Mouse (Mus musculus): ENCODE results near the gene Slc26a5. TPM values are rescaled to one million over a fixed set of nuclear protein-coding genes. Genes with fewer than 3 reads are reported as not detected.

The Slc26a5 gene
- under 1 TPM; 0.23 to 0.43 (median 0.38) TPM for total RNA-seq (2022)

GRCm38 (mm10) chr5:21865346-21866107 is at the start of gene Slc26a5:
Slc26a5 (minus strand) TSS chr5:21865604.
- no peak for DNase-seq (ENCODE audit: low spot score in 2 of 2)

- no peak for DNase-seq (ENCODE audit: low spot score in 2 of 2)
Measured at GRCm38 (mm10) chr5:21914776-21915175, 49.4 kb upstream of the Slc26a5 start.

GRCm38 (mm10) chr5:21912835-21913530 is 47.6 kb upstream of the Slc26a5 start:
- no peak for DNase-seq (ENCODE audit: low spot score in 2 of 2)

- no peak for DNase-seq (ENCODE audit: low spot score in 2 of 2)
Measured at GRCm38 (mm10) chr5:21910726-21911125, 45.3 kb upstream of the Slc26a5 start.

GRCm38 (mm10) chr5:21909713-21910112 is 44.3 kb upstream of the Slc26a5 start:
- DNase-seq (ENCODE audit: low spot score in 2 of 2) = no peak

GRCm38 (mm10) chr5:21901411-21901810 is 36.0 kb upstream of the Slc26a5 start:
- no peak for DNase-seq (ENCODE audit: low spot score in 2 of 2)

DNA sequence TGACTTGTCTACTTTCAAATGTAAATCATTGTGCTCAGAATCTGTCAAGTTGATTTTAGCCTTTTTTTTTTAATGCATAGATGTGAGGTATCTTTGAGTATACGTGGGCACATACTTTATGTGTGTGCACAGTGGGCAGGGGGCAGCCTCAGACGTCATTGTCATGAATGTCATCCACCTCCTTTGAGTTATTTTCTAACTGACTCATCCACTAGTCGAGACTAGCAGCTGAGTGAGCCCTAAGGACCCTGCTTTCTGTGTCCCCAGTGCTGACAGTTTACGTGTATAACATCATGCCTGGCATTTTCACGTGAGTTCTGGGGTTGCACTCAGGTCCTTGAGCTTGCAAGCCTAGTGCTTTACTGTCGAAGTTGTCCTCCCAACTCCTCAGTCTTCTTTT is 35.5 kb upstream of the Slc26a5 start:
- no peak for DNase-seq (ENCODE audit: low spot score in 2 of 2)

DNA sequence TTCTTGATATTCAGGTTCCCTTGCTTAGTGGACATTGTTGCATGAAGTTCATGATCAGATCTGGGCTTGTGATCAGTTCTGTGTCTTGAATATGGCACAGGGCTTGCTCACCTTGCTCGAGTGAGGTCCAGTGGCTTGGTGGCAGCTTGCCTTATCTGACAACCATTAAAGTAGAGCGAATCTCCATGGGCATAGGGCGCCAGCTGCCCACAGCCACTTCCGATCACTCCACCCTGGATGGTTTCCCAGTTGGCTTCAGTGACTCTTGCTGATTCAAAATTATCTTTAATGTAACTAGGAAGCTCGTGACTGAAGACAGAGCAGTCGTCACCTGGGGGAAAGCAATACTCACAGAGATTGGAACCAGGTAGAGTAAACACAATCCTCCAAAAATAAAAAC is 33.5 kb upstream of the Slc26a5 start:
- no peak for DNase-seq (ENCODE audit: low spot score in 2 of 2)

- no peak for DNase-seq (ENCODE audit: low spot score in 2 of 2)
Measured at GRCm38 (mm10) chr5:21896586-21896985, 31.2 kb upstream of the Slc26a5 start.

- peak in 1 of 2 experiments; percentile 33 for DNase-seq (ENCODE audit: low spot score in 2 of 2)
Measured at GRCm38 (mm10) chr5:21894168-21894567, 28.8 kb upstream of the Slc26a5 start.

DNA sequence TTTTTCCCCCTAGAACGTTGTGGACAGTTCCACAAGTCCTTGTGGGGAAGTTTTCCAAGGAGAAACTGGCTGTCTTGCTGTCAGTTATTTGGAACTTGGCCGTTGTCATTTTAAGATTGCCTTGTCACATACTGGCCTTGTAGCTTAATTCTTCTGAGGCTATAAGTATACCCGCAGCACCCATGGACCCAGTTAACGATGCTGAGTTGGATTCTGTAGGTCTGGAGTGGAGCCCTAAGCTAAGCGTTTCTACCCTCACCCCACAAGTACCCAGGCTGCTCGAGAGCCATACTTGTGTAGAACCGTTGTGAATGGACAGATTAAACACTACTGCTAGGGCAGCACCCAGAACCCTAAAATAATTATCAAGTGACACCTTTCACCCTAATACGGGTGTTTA is 1.3 kb upstream of the Slc26a5 start:
- no peak for DNase-seq (ENCODE audit: low spot score in 2 of 2)

GRCm38 (mm10) chr5:21866311-21866712 is 908 bp upstream of the Slc26a5 start:
- peak in 1 of 2 experiments; percentile 14 for DNase-seq (ENCODE audit: low spot score in 2 of 2)

DNA sequence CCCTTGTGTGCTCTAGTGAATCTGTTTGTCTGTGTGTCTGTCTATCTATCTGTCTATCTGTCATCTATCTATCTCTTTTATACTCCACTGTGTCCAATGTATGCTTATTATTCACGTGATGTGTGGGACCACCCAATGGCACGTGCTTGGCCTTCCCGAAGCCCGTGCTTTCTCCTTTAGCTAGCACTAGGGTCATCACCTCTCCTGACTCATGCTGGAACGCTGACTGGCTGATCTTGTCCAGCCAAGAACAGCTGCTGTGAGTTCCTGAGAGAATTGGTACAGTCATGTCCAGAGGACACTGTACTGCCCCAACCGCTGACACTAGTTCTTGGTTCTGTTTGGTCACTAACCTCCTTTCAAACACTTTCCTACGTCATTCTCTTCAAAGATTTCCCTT is 6.8 kb downstream of the Slc26a5 start:
- no peak for DNase-seq (ENCODE audit: low spot score in 2 of 2)

DNA sequence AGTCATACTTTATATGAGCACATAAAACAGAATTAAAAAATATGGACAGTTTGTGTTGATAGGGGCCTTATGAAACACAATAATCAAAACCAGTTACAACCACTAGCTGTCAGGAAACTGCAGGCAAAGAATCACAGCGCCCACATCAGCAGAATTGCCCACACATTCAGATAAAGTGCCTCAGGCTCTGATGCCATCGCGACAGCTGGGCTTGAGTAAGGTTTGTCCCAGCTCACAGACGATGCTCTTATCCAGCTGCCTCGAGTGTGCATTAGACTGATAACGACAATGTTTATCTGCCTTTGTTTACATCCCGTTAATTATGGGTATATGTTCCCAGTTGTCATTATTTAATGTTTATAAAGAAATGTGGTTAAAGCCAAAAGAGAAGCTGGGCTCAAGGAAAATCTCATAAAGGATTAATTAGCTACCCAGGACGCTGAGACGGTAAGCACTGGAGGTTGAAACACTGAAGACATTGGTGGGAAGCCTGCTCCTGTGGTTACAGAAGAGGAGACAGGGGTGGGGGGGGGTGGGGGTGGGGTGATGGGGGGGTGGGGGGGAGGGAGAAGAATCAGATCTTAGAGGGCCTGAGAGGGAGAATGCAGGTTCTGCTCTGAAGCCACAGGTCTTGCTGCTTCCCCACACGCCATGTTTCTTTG is 13.6 kb downstream of the Slc26a5 start:
- DNase-seq (ENCODE audit: low spot score in 2 of 2) = no peak

GRCm38 (mm10) chr5:21847438-21847837 is 18.0 kb downstream of the Slc26a5 start:
- DNase-seq (ENCODE audit: low spot score in 2 of 2) = no peak

DNA sequence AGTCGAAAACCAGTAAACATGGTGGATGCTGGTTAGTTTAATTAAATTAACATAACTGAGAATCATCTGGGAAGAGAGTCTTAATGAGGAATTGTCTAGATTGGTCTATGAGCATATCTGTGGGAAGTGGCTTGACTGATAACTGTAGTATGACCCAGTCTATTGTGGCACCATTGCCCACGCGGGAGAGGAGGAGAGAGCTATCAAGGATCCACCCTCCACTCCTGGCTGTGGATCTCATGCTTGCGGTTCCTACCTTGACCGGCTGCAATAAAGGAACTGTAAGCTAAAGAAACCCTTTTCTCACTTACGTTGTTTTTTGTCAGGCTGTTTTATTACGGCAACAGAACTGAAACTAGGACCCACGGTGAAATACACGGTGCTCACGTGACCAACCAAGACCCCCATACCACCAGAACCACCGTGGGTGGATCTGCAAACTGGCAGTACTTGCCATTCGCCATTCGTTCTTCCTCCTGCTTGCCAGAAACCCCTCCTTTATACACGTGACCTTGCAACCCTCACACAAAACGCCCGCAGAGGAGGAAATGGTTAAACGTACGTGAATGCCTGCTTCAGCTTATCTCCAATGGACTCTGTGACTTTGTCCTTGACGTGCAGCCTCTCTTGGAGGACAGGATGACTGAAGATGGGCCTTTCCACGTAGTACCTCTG is 18.7 kb downstream of the Slc26a5 start:
- DNase-seq (ENCODE audit: low spot score in 2 of 2) = no peak

DNA sequence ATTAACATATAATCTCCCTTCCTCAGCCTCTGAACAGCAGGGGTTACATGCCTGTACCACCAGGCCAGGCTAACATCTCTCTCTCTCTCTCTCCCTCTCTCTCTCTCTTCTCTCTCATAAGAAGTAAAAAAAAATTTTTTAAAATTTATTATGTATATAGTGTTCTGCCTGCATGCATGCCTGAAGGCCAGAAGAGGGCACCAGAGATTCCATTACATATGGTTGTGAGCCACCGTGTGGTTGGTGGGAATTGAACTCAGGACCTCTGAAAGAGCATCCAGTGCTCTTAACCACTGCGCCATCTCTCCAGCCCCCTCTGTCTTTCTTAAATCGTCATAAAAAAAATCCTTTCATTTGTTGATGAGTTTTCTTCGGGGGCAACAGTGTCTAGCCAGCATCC is 20.7 kb downstream of the Slc26a5 start:
- no peak for DNase-seq (ENCODE audit: low spot score in 2 of 2)

DNA sequence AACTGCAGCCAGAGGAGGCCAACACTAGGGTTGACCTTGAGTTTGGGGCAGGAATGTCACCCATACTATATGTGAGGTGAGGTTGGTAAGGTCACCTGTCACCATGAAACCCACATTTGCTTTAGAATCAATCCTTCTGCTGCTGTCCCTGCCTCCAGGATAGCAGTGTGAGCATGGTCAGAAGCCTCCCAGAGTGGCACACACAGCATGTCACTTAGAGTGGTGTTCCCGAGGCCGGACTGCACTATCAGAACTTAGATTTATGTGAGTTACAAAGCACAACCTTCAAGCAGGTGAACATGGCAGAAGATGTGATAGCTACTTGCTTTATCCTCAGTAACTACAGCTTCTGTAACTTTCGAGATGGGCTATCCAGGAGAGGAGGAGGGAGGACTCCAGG is 33.6 kb downstream of the Slc26a5 start:
- no peak for DNase-seq (ENCODE audit: low spot score in 2 of 2)

DNA sequence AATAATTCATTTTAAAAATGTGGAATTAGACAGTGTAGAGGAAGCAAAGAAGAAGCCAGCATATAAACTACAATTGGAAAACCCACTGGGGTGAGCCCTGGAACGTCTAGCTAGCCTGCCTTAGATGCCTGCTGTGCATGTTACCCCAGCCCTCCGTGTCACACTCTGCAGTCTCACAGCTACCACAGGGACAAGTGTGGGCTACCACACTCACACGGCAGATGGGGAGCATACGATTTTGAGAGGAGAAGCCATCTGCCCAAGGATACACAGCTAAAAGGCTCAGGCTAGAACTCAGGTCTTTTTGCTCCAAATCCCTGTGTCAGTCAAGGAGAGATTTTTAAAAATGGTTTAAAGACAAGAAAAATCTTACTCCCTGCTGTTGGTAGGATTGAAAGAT is 36.5 kb downstream of the Slc26a5 start:
- peak in 1 of 2 experiments; percentile 39 for DNase-seq (ENCODE audit: low spot score in 2 of 2)

DNA sequence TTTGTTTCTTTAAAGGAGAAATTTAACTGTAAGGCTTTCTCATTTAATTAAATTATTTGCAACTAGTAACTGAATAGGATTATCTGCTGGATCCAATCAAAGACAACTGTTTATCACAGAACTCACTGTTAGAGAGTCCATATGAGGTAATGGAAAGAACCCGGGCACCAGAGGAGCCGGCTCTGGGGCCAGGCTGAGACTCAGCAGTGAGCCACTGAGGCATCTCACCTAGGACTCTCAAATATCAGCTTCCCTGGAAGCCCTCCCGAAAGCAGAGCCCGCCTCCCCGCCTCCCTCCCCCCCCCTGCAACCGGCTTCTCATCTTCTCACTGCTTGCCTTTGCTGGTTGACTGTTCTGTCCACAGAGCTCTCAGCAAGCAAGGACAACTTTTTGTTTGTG is 37.8 kb downstream of the Slc26a5 start:
- DNase-seq (ENCODE audit: low spot score in 2 of 2) = no peak

DNA sequence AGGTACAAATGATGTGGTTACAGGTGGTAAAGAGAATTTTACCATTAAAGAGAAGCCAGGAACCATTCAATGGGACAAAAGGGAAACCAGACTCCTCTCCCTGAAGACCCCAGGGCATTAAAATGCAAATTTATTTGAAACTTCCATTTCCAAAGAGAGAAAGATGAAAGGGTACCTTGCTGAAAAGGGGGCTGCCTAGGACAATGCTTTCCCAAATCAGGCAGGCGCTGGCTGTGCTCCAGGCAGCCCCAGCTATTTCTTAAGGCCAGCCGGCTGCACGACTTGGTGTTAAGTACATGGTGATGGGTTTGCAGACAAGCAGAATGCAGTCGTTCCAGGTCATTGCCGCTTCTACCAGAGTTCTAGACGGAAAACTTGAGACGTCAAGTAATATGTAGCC is 39.0 kb downstream of the Slc26a5 start:
- DNase-seq (ENCODE audit: low spot score in 2 of 2) = no peak

- DNase-seq (ENCODE audit: low spot score in 2 of 2) = no peak
Measured at GRCm38 (mm10) chr5:21813994-21814393, 51.4 kb downstream of the Slc26a5 start.
